Mouse (Mus musculus): ENCODE data around the gene Ergic1. TPM values are rescaled to one million over a fixed set of nuclear protein-coding genes. Genes with fewer than 3 reads are reported as not detected.

Gene Ergic1
- total and polyA plus RNA-seq, 3 experiments: 53.6 to 64.4 (median 59.4) TPM

DNA sequence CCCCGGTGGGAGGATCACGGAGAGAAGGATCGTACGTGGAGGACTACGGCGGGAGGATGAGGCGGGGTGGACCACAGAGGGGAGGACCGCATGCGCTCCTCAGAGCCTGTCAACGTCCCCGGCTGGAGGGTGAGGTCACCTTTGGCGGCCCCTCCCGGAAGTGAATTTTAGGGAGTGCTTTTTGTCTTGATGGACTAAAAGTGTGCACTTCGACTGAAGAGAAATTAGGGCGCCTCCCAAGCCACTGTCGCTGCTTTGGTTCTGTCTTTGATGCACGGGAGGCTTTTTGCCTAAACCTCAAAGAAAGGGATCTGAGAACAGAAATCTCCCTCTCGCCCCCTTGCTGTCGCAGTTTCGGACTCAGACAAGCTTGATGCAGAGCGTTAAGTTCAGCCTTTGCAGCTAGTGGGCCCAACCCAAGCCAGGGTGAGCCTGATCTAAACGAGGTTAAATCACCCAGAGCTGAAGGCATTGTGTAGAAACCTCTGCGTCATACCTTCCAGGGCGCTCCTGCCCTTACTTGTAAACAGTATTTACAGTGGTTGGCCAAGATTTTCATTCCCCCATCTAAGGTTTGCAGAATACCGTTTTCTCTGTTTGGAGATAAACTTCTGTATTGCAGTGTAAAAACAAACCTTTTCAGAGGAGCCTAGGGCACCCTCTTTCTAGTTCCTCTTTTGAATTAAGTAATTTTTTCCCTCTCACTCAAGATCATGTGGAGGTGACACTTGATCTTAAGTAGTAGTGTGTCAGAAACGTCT lies 115.5 kb downstream of the Ergic1 start:
- H3K4me3 ChIP-seq: peak overlapping the region; percentile 79
- TF ChIP-seq POLR2A (IDR thresholded peaks at IDR 0.05; ENCODE audit: insufficient read depth, low read depth, low read length) (no peak), EP300 (IDR thresholded peaks at IDR 0.05; ENCODE audit: insufficient read depth, low read depth, low read length) (no peak), CTCF (IDR thresholded peaks at IDR 0.05) (peak; percentile 46)
- H3K27me3 ChIP-seq (ENCODE audit: control insufficient read depth, insufficient read depth, low read length): no peaks in the 10 kb centered on the region
- peak; percentile 85 to 87 for DNase-seq
- intact Hi-C loops (cut with DNase I): loop anchor here (5.0 kb wide), 2 partner anchors 36 to 211 kb away; no protein-coding TSS in a partner anchor
- WGBS: under 1% methylated on average over 26 of the region's 26 CpGs
- peaks cover 11% of the 10 kb centered on the region for H3K79me2 ChIP-seq (replicated peaks; ENCODE audit: control insufficient read depth, insufficient read depth, low read length)
- H3K4me1 ChIP-seq (ENCODE audit: control insufficient read depth, insufficient read depth, low read length): peaks cover 5% of the 10 kb centered on the region
- 0 out of 2 replicates have a peak, but pooled peaks cover 3% of the 10 kb centered on the region for H3K36me3 ChIP-seq (ENCODE audit: control insufficient read depth, insufficient read depth, low read length)
- H3K27ac ChIP-seq: peak overlapping the region; percentile 98
- H3K9ac ChIP-seq (ENCODE audit: low read depth, low read length): peak overlapping the region; percentile 88

DNA sequence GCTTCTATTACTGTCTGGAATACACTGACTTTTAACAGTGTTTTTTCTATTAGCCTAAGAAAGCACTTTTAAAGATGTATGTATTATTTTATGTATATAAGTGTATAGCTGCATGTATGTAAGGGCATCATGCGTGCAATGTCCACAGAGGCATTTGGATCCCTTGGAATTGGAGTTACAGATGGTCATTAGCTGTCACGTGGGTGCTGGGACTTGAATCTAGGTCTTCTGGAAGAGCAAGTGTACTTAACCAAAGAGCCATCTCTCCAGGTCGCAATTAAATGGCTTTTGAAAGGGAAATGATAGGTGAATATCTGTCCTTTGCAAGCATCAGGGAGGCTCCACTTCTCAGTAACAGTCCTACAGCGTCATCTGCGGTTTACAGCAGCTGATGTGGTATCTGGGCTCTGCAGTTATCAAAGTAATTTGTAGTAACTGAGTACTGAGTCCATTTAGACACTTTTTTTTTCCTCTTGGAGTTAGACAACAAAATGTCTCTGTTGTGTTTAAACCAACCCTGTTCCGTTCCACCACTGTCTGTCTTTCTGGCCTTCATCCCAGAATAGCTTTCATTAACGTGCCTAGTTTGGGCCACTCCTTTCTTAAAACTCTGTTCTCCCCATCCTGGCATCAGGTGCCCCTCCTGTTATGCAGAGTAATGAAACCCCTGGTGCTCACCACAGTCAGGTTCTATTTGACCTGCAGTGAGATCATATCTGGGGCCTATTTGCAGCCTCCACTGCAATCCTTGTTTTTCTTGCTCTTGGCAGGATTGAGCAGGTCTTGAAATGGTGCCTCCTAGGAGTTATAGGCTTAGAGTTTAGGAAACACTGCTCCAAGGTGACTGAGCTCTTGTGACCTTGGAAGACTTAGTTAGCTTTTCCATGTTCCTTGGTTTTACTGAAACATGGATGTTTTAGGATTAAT lies 116.7 kb downstream of the Ergic1 start:
- Histone ChIP-seq H3K4me3 (no peak overlapping the region; the same call in 1 of the 2 replicates), H3K36me3 (ENCODE audit: control insufficient read depth, insufficient read depth, low read length) (0 out of 2 replicates have a peak, but pooled peaks cover 3% of the 10 kb centered on the region), H3K27me3 (ENCODE audit: control insufficient read depth, insufficient read depth, low read length) (no peaks in the 10 kb centered on the region), H3K9ac (ENCODE audit: low read depth, low read length) (no peak overlapping the region), H3K4me1 (ENCODE audit: control insufficient read depth, insufficient read depth, low read length) (peaks cover 5% of the 10 kb centered on the region), H3K27ac (peak overlapping the region; percentile 30), H3K79me2 (replicated peaks; ENCODE audit: control insufficient read depth, insufficient read depth, low read length) (peaks cover 11% of the 10 kb centered on the region)
- no peak for DNase-seq
- no peak for TF ChIP-seq POLR2A (IDR thresholded peaks at IDR 0.05; ENCODE audit: insufficient read depth, low read depth, low read length)
- no peak for TF ChIP-seq EP300 (IDR thresholded peaks at IDR 0.05; ENCODE audit: insufficient read depth, low read depth, low read length)
- no peak for TF ChIP-seq CTCF (IDR thresholded peaks at IDR 0.05)
- intact Hi-C loops (cut with DNase I): loop anchor here (5.0 kb wide), 2 partner anchors 34 to 209 kb away; no protein-coding TSS in a partner anchor
- 48% methylated on average over 7 of the region's 7 CpGs for WGBS

DNA sequence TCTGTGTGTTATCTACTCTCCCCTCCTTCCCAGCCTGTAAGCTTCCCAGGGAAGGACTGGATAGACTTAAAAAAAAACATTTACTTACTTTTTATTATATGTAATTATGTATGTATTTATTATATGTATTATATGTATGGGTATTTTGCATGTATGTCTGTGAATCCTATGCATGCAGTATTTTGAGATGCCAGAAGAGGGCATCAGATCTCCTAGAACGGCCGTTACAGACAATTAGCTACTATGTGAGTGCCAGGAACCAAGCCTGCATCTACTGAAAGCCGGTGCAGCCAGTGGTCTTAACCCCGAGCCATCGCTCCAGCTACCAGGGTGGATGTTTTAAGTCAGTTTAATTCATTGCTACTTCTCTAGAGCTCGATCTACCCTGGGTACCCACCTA lies 120.0 kb downstream of the Ergic1 start:
- WGBS: 90% methylated on average over 6 of the region's 6 CpGs
- DNase-seq: no peak
- no peak overlapping the region for H3K9ac ChIP-seq (ENCODE audit: low read depth, low read length)
- peaks cover 11% of the 10 kb centered on the region for H3K79me2 ChIP-seq (replicated peaks; ENCODE audit: control insufficient read depth, insufficient read depth, low read length)
- intact Hi-C loops (cut with DNase I): no loop called here
- H3K4me3 ChIP-seq: no peak overlapping the region
- peak; percentile 44 for TF ChIP-seq CTCF (IDR thresholded peaks at IDR 0.05)
- no peak for TF ChIP-seq EP300 (IDR thresholded peaks at IDR 0.05; ENCODE audit: insufficient read depth, low read depth, low read length)
- TF ChIP-seq POLR2A (IDR thresholded peaks at IDR 0.05; ENCODE audit: insufficient read depth, low read depth, low read length): no peak
- H3K27ac ChIP-seq: no peak overlapping the region
- 0 out of 2 replicates have a peak, but pooled peaks cover 3% of the 10 kb centered on the region for H3K36me3 ChIP-seq (ENCODE audit: control insufficient read depth, insufficient read depth, low read length)
- H3K4me1 ChIP-seq (ENCODE audit: control insufficient read depth, insufficient read depth, low read length): peaks cover 5% of the 10 kb centered on the region; the same call in 1 of the 2 replicates
- no peaks in the 10 kb centered on the region for H3K27me3 ChIP-seq (ENCODE audit: control insufficient read depth, insufficient read depth, low read length)

DNA sequence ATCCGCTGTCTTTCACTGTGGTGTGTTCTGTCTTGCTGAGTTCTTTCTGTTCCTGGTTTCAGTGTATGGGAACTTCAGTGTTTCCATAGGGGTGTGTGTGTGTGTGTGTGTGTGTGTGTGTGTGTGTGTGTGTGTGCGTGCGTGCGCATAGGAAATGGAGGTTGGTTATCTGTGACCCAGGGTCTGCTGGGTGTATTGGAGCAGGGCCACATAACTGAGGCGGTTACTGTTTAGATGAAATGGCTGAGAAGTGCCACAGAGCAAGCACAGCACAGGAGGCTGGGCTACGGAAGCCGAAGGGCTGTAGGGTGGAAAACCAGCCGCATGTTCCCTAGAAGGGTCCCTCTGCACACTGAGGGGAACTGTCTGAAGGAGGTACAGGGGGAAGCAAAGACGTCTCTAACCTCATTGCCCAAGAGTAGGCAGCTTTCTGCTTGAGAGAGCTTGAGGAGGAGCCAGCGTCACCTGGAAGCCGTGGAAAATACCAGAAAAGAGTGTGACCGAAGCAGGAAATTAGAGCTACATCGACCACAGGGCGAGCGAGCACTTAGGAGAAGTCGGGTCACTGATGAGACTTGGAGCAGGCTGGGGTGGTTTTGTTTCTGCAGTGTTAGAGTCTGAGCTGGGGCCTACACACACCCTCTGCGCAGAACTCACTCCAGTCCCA lies 125.2 kb downstream of the Ergic1 start:
- TF ChIP-seq CTCF (IDR thresholded peaks at IDR 0.05) (no peak), POLR2A (IDR thresholded peaks at IDR 0.05; ENCODE audit: insufficient read depth, low read depth, low read length) (no peak), EP300 (IDR thresholded peaks at IDR 0.05; ENCODE audit: insufficient read depth, low read depth, low read length) (no peak)
- Histone ChIP-seq H3K79me2 (replicated peaks; ENCODE audit: control insufficient read depth, insufficient read depth, low read length) (peaks cover 2% of the 10 kb centered on the region; the same call in 1 of the 2 replicates), H3K27me3 (ENCODE audit: control insufficient read depth, insufficient read depth, low read length) (no peaks in the 10 kb centered on the region), H3K4me1 (ENCODE audit: control insufficient read depth, insufficient read depth, low read length) (peaks cover 8% of the 10 kb centered on the region), H3K4me3 (no peak overlapping the region), H3K36me3 (ENCODE audit: control insufficient read depth, insufficient read depth, low read length) (no peaks in the 10 kb centered on the region), H3K9ac (ENCODE audit: low read depth, low read length) (no peak overlapping the region), H3K27ac (no peak overlapping the region)
- 78% methylated on average over 17 of the region's 17 CpGs for WGBS
- no peak for DNase-seq
- intact Hi-C loops (cut with DNase I): no loop called here

Data from heart, adult 2 months (tissue).